ENCODE assay signal across 8 mouse cellular contexts in genomic region chr10:63428243-63429022, GRCm38 (mm10). TPM values are rescaled to one million over a fixed set of nuclear protein-coding genes. Genes with fewer than 3 reads are reported as not detected.
DNase-seq lines count a peak whose midpoint lies in the region; ATAC-seq and TF ChIP-seq lines count a peak whose summit lies in the region.

No protein-coding gene starts in this region.

- TF ChIP-seq CTCF in spleen, adult 2 months (IDR thresholded peaks at IDR 0.05; ENCODE audit: extremely low read depth, insufficient read depth, insufficient read length, insufficient replicate concordance): no peak

- H3K36me3 ChIP-seq in embryonic facial prominence, embryonic 14.5 days (ENCODE audit: control insufficient read depth, insufficient read depth, low read length): no peaks in the 10 kb centered on the region
- no peaks in the 10 kb centered on the region for H3K36me3 ChIP-seq in spleen, adult 2 months (ENCODE audit: control insufficient read depth, insufficient read depth, low read length)

- no peaks in the 10 kb centered on the region for H3K4me1 ChIP-seq in embryonic facial prominence, embryonic 14.5 days (ENCODE audit: control insufficient read depth, insufficient read depth, low read length)
- no peaks in the 10 kb centered on the region for H3K4me1 ChIP-seq in spleen, adult 2 months (ENCODE audit: control insufficient read depth, insufficient read depth, insufficient read length)

- no peaks in the 10 kb centered on the region for H3K9me3 ChIP-seq in embryonic facial prominence, embryonic 14.5 days (ENCODE audit: control insufficient read depth, low read length)

- H3K9ac ChIP-seq in embryonic facial prominence, embryonic 14.5 days (ENCODE audit: low read depth, low read length): peak overlapping the region; percentile 61

- H3K4me3 ChIP-seq in embryonic facial prominence, embryonic 14.5 days (ENCODE audit: low read depth, low read length): peak overlapping the region; percentile 88
- peak overlapping the region; percentile 74 for H3K4me3 ChIP-seq in spleen, adult 2 months (ENCODE audit: extremely low read depth, insufficient read depth, insufficient read length)

- WGBS in embryonic facial prominence, embryonic 14.5 days: 20% methylated on average over 19 of the region's 19 CpGs
- WGBS in spleen, adult 2 months: 8% methylated on average over 19 of the region's 19 CpGs

- intact Hi-C loops in heart, postnatal 25 days (cut with DNase I): loop anchor here (2.0 to 5.0 kb wide), 2 partner anchors 41 to 46 kb away; no protein-coding TSS in a partner anchor
- intact Hi-C loops in heart, postnatal 14 days (cut with DNase I): loop anchor here (2.0 kb wide), 1 partner anchor 48 kb away; no protein-coding TSS in a partner anchor
- intact Hi-C loops in left cerebral cortex, postnatal 14 days (cut with DNase I): loop anchor here (5.0 to 10.0 kb wide), 2 partner anchors 49 to 656 kb away; no protein-coding TSS in a partner anchor

- peak overlapping the region; percentile 46 for H3K27ac ChIP-seq in embryonic facial prominence, embryonic 14.5 days (replicated peaks; ENCODE audit: low read depth, low read length)
- H3K27ac ChIP-seq in spleen, adult 2 months (ENCODE audit: insufficient read depth, low read length): peak overlapping the region; percentile 77

- H3K4me2 ChIP-seq in embryonic facial prominence, embryonic 14.5 days (ENCODE audit: low read depth, low read length): peak overlapping the region; percentile 65

- peak; percentile 91 for DNase-seq in heart, adult 11 months
- no peak for DNase-seq in heart, postnatal 25 days (ENCODE audit: low spot score)
- peak; percentile 49 for DNase-seq in adrenal gland, postnatal 14 days
- DNase-seq in embryonic facial prominence, embryonic 14.5 days (ENCODE audit: low spot score): peak; percentile 57
- peak; percentile 16 to 34 for DNase-seq in heart, postnatal 14 days
- DNase-seq in left cerebral cortex, postnatal 14 days (ENCODE audit: low spot score in 2 of 2): peak; percentile 31 to 46
- peak; percentile 17 to 30 for DNase-seq in spleen, adult 2 months (ENCODE audit: low read depth in 1 of 2, low spot score in 2 of 2)

- no peak for TF ChIP-seq POLR2A in spleen, adult 2 months (IDR thresholded peaks at IDR 0.05; ENCODE audit: low read depth, low read length)

- H3K27me3 ChIP-seq in embryonic facial prominence, embryonic 14.5 days (replicated peaks; ENCODE audit: control insufficient read depth, insufficient read depth, low read length): no peaks in the 10 kb centered on the region
- H3K27me3 ChIP-seq in spleen, adult 2 months (ENCODE audit: control insufficient read depth, insufficient read depth, low read length): no peaks in the 10 kb centered on the region

- ATAC-seq in embryonic facial prominence, embryonic 14.5 days (ENCODE audit: low read depth): no peak
- ATAC-seq in megakaryocyte, adult 5-6 weeks (ENCODE audit: poor library complexity, severe bottlenecking): peak; percentile 14

RNA-seq across cellular contexts. Expression of gene Ctnna3, which starts 1.5 kb away (rescaled TPM):
- total RNA-seq in heart, postnatal 25 days (2021): 10 to 100 TPM; 53.1 to 57.2 TPM
- total RNA-seq in adrenal gland, postnatal 14 days (2021): 1.3 and 1.4 TPM in 2 replicates
- 1.6 and 1.8 TPM in 2 replicates for polyA plus RNA-seq in embryonic facial prominence, embryonic 14.5 days (2014; fragmentation: Nextera tagmentation; extraction: Ambion mirVana)
- total RNA-seq in heart, postnatal 14 days (2021): 10 to 100 TPM; 65.4 to 65.5 TPM
- 1 to 10 TPM; 1.0 to 2.0 TPM for total RNA-seq in left cerebral cortex, postnatal 14 days (2021)
- not detected in 2 replicates for total RNA-seq in megakaryocyte, adult 5-6 weeks (2015)
- not detected in 2 replicates for total RNA-seq in megakaryocyte, adult 5-6 weeks (2017)
- polyA plus RNA-seq in spleen, adult 2 months (2012; rRNA removed): 0.07 and 0.08 TPM in 2 replicates

RNA-seq across cellular contexts. Expression of gene Gm7075, which starts 6.8 kb away (rescaled TPM):
- not detected for total RNA-seq in heart, postnatal 25 days (2021)
- total RNA-seq in adrenal gland, postnatal 14 days (2021): not detected in 2 replicates
- not detected in 2 replicates for polyA plus RNA-seq in embryonic facial prominence, embryonic 14.5 days (2014; fragmentation: Nextera tagmentation; extraction: Ambion mirVana)
- not detected for total RNA-seq in heart, postnatal 14 days (2021)
- not detected for total RNA-seq in left cerebral cortex, postnatal 14 days (2021)
- not detected in 2 replicates for total RNA-seq in megakaryocyte, adult 5-6 weeks (2015)
- not detected in 2 replicates for total RNA-seq in megakaryocyte, adult 5-6 weeks (2017)
- polyA plus RNA-seq in spleen, adult 2 months (2012; rRNA removed): not detected in 2 replicates

RNA-seq across cellular contexts. Expression of gene Dnajc12, which starts 46.2 kb away (rescaled TPM):
- total RNA-seq in heart, postnatal 25 days (2021): 10 to 100 TPM in 1 of 2 experiments, 1 to 10 TPM in 1; 8.7 to 11.2 TPM
- 11.9 and 16.0 TPM in 2 replicates for total RNA-seq in adrenal gland, postnatal 14 days (2021)
- polyA plus RNA-seq in embryonic facial prominence, embryonic 14.5 days (2014; fragmentation: Nextera tagmentation; extraction: Ambion mirVana): 8.3 and 10.1 TPM in 2 replicates
- total RNA-seq in heart, postnatal 14 days (2021): 1 to 10 TPM; 7.6 to 8.1 TPM
- 10 to 100 TPM; 13.0 to 14.0 TPM for total RNA-seq in left cerebral cortex, postnatal 14 days (2021)
- 5.1 and 7.1 TPM in 2 replicates for total RNA-seq in megakaryocyte, adult 5-6 weeks (2015)
- 0.69 and 1.7 TPM in 2 replicates for total RNA-seq in megakaryocyte, adult 5-6 weeks (2017)
- 0.23 and 0.49 TPM in 2 replicates for polyA plus RNA-seq in spleen, adult 2 months (2012; rRNA removed)

RNA-seq across cellular contexts. Expression of gene Sirt1, which starts 46.9 kb away (rescaled TPM):
- total RNA-seq in heart, postnatal 25 days (2021): 10 to 100 TPM in 1 of 2 experiments, 1 to 10 TPM in 1; 9.9 to 12.0 TPM
- 17.7 and 18.1 TPM in 2 replicates for total RNA-seq in adrenal gland, postnatal 14 days (2021)
- polyA plus RNA-seq in embryonic facial prominence, embryonic 14.5 days (2014; fragmentation: Nextera tagmentation; extraction: Ambion mirVana): 6.8 and 7.5 TPM in 2 replicates
- total RNA-seq in heart, postnatal 14 days (2021): 10 to 100 TPM; 12.9 to 13.9 TPM
- 10 to 100 TPM; 11.4 to 13.4 TPM for total RNA-seq in left cerebral cortex, postnatal 14 days (2021)
- total RNA-seq in megakaryocyte, adult 5-6 weeks (2015): 34.2 and 40.8 TPM in 2 replicates
- total RNA-seq in megakaryocyte, adult 5-6 weeks (2017): 39.1 and 49.8 TPM in 2 replicates
- 3.1 and 5.4 TPM in 2 replicates for polyA plus RNA-seq in spleen, adult 2 months (2012; rRNA removed)

Comparison
In these comparisons a context has a peak if more than half of its experiments do, and no peak if none do; other contexts are left out.
1. RNA of gene Ctnna3, which starts 1.5 kb away (total RNA-seq): 65.4 to 65.5 TPM in heart, postnatal 14 days and 53.1 to 57.2 TPM in heart, postnatal 25 days; 1.0 to 2.0 TPM in left cerebral cortex, postnatal 14 days, 1.3 to 1.4 TPM in adrenal gland, postnatal 14 days and not detected in megakaryocyte, adult 5-6 weeks; every median in the first group is over 10 times any median in the second.